Comparison of ENCODE assay signal across 8 mouse cellular contexts in the genomic region with DNA sequence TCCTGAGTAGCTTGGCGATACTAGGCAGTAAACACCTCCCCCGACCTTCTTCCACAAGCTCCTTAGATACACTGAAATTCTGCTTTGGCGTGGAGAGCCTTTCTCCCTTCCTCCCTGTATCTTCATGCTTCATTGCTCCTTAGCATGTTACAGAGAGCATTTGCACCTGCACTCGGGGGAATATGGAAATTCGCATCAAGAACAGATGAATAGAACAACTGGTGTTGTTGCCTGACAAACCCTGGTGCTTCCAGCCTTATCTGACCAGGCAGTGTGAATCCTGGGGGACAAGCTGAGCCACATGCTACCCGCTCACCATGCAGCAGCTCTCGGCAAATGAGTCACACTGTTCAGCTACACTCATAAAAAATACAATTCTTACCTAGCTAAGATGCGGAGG.
A peak's percentile ranks its signal among the peaks of the same experiment; 100 is the strongest.
DNase-seq lines count a peak whose midpoint lies in the region; ATAC-seq and TF ChIP-seq lines count a peak whose summit lies in the region.

No protein-coding gene starts in this region.

- WGBS in hindbrain, postnatal 0 days: 5% methylated on average over 8 of the region's 8 CpGs
- WGBS in olfactory bulb, adult 2 months: 17% methylated on average over 8 of the region's 8 CpGs

- no peaks in the 10 kb centered on the region for H3K9me3 ChIP-seq in hindbrain, postnatal 0 days (ENCODE audit: low read length)

- no peak for TF ChIP-seq POLR2A in olfactory bulb, adult 2 months (IDR thresholded peaks at IDR 0.05; ENCODE audit: insufficient read depth, low read depth, low read length)

- H3K4me1 ChIP-seq in hindbrain, postnatal 0 days (ENCODE audit: insufficient read depth, low read length): peaks cover 15% of the 10 kb centered on the region
- peaks cover 4% of the 10 kb centered on the region for H3K4me1 ChIP-seq in olfactory bulb, adult 2 months (ENCODE audit: control insufficient read depth, insufficient read depth, low read length)

- H3K27ac ChIP-seq in hindbrain, postnatal 0 days: peak overlapping the region; percentile 73
- peak overlapping the region; percentile 63 for H3K27ac ChIP-seq in olfactory bulb, adult 2 months (ENCODE audit: insufficient read depth, low read depth, low read length)

- peak overlapping the region; percentile 54 for H3K4me2 ChIP-seq in hindbrain, postnatal 0 days (ENCODE audit: low read depth, low read length)

- TF ChIP-seq CTCF in hindbrain, postnatal 0 days (IDR thresholded peaks at IDR 0.05; ENCODE audit: low read depth): no peak
- TF ChIP-seq CTCF in olfactory bulb, adult 2 months (IDR thresholded peaks at IDR 0.05; ENCODE audit: insufficient read depth, low read depth, low read length): no peak

- no peaks in the 10 kb centered on the region for H3K27me3 ChIP-seq in hindbrain, postnatal 0 days (ENCODE audit: insufficient read depth, low read length)

- H3K4me3 ChIP-seq in hindbrain, postnatal 0 days (ENCODE audit: low read length): peak overlapping the region; percentile 28
- H3K4me3 ChIP-seq in olfactory bulb, adult 2 months (ENCODE audit: insufficient read depth, low read depth, low read length): peak overlapping the region; percentile 36

- DNase-seq in layer of hippocampus, adult 9-11 months: peak; percentile 50
- no peak for DNase-seq in layer of hippocampus, adult 8-10 months (ENCODE audit: low spot score in 2 of 2)
- DNase-seq in cerebellum, postnatal 36 days: peak; percentile 12 to 43
- DNase-seq in hindbrain, postnatal 0 days (ENCODE audit: low spot score): peak; percentile 56
- DNase-seq in spleen, postnatal 14 days (ENCODE audit: low spot score in 2 of 2): no peak
- DNase-seq in thymus, postnatal 14 days: no peak
- DNase-seq in T-cell, adult 2 months (ENCODE audit: low spot score): no peak

- peak; percentile 50; the same call in 1 of the 2 replicates for ATAC-seq in hindbrain, postnatal 0 days

- no peaks in the 10 kb centered on the region for H3K36me3 ChIP-seq in hindbrain, postnatal 0 days (ENCODE audit: insufficient read depth, low read length)

- 0 out of 2 replicates have a peak overlapping the region, but pooled peaks have one; percentile 21 for H3K9ac ChIP-seq in hindbrain, postnatal 0 days (replicated peaks; ENCODE audit: low read length)

Comparison
In these comparisons a context has a peak if more than half of its experiments do, and no peak if none do; other contexts are left out.
1. DNase-seq: peak in layer of hippocampus, adult 9-11 months (single experiment), cerebellum, postnatal 36 days (2 of 2) and hindbrain, postnatal 0 days (single experiment); none in layer of hippocampus, adult 8-10 months (0 of 2), spleen, postnatal 14 days (0 of 2), thymus, postnatal 14 days (single experiment) and T-cell, adult 2 months (single experiment).